Mouse (Mus musculus) kidney, postnatal 25 days (tissue): ENCODE measurements around the gene Atp9a.

Experiments used
- DNase-seq, 2 experiments: peaks; one replicate each; pipeline ENCODE4 v3.0.0; 2021; ENCODE audit warnings: mixed read lengths in 2 of 2

Atp9a gene

GRCm38 (mm10) chr2:168633301-168633816 is 108.8 kb downstream of the Atp9a start:
- DNase-seq = no peak

GRCm38 (mm10) chr2:168632543-168632942 is 109.7 kb downstream of the Atp9a start:
- no peak for DNase-seq

GRCm38 (mm10) chr2:168628787-168629186 is 113.4 kb downstream of the Atp9a start:
- peak; percentile 80 to 87 for DNase-seq

GRCm38 (mm10) chr2:168627829-168628770 is 114.1 kb downstream of the Atp9a start:
- no peak for DNase-seq

GRCm38 (mm10) chr2:168626385-168626784 is 115.8 kb downstream of the Atp9a start:
- DNase-seq = no peak

GRCm38 (mm10) chr2:168625091-168625490 is 117.1 kb downstream of the Atp9a start:
- DNase-seq = no peak

GRCm38 (mm10) chr2:168621111-168621802 is 121.0 kb downstream of the Atp9a start:
- DNase-seq = no peak

GRCm38 (mm10) chr2:168618205-168618717 is 123.9 kb downstream of the Atp9a start:
- no peak for DNase-seq

GRCm38 (mm10) chr2:168615160-168615559 is 127.0 kb downstream of the Atp9a start:
- no peak for DNase-seq

GRCm38 (mm10) chr2:168614170-168614872 is 127.9 kb downstream of the Atp9a start:
- DNase-seq = no peak

GRCm38 (mm10) chr2:168613092-168613880 is 128.9 kb downstream of the Atp9a start:
- no peak for DNase-seq

- DNase-seq = no peak
These were observed 131.3 kb downstream of the Atp9a start for GRCm38 (mm10) chr2:168610941-168611340.

- DNase-seq = no peak
These were observed 132.5 kb downstream of the Atp9a start for GRCm38 (mm10) chr2:168609653-168610248.

GRCm38 (mm10) chr2:168608125-168608564 is 134.1 kb downstream of the Atp9a start:
- no peak for DNase-seq

GRCm38 (mm10) chr2:168604655-168605070 is 137.5 kb downstream of the Atp9a start:
- DNase-seq = peak in 1 of 2 experiments; percentile 48

GRCm38 (mm10) chr2:168602387-168602741 is 139.8 kb downstream of the Atp9a start:
- DNase-seq = no peak

- peak; percentile 83 to 85 for DNase-seq
These were observed 140.5 kb downstream of the Atp9a start, which contains the start of gene Nfatc2 for GRCm38 (mm10) chr2:168601491-168602386. TSS of gene Nfatc2 (minus strand) at chr2:168601657.

- DNase-seq = no peak
These were observed 141.3 kb downstream of the Atp9a start for GRCm38 (mm10) chr2:168600750-168601490.

GRCm38 (mm10) chr2:168595693-168596092 is 146.5 kb downstream of the Atp9a start:
- DNase-seq = no peak
